Mouse (Mus musculus) layer of hippocampus, postnatal 10 days (tissue): Measurements from ENCODE around the gene Anks6. TPM values are rescaled to one million over a fixed set of nuclear protein-coding genes. Genes with fewer than 3 reads are reported as not detected.

Experiments used
- DNase-seq, 2 experiments: peaks; one replicate each; pipeline ENCODE4 v3.0.0; 2021; ENCODE audit warnings: low spot score in 2 of 2
- total RNA-seq, 2 experiments: library from RNA; stranded (reverse); gene quantifications; 2 replicates each; pipeline ENCODE4 v1.2.3; 2021

Anks6 gene
- total RNA-seq, 2 experiments from 2014 or later, result 21.6 to 25.5 TPM

- no peak for DNase-seq
Measured at GRCm38 (mm10) chr4:47047765-47048164, 9.5 kb downstream of the Anks6 start.

DNA sequence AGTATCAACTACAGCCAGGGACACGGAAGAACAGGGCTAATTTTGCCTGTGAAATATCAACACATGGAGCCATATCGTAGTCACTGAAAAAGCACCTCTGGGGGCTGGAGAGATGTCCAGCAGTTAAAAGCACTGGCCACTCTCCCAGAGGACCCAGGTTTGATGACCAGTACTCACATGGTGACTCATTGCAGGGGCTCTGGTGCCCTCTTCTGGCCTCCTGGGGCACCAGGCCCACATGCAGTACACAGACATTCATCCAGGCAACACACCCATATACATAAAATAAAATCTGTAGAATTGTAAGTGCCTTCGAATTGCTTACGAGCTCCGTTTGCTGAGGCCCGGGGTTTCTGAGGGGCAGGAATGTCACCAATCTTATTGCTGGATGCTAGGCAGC lies 10.3 kb downstream of the Anks6 start:
- no peak for DNase-seq

GRCm38 (mm10) chr4:47043866-47044265 lies 13.4 kb downstream of the Anks6 start:
- DNase-seq, result no peak

GRCm38 (mm10) chr4:47039586-47039985 lies 17.6 kb downstream of the Anks6 start:
- no peak for DNase-seq

DNA sequence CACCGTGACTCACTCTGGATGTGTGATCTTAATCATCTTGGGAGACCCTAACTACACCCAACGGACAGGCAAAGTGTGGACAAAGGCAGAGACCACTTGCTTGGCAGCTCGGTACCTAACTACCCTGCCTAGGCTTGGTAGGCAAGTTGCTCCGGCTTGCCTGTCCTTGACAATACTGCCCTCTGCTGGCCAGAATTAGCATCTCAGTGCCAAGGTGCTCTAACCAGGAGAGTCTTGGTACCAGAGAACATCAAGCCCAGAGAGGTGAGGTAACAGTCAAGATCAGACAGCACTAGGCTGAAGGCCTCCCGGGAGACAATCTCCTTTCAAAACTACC lies 19.9 kb downstream of the Anks6 start:
- DNase-seq, result peak; percentile 88

DNA sequence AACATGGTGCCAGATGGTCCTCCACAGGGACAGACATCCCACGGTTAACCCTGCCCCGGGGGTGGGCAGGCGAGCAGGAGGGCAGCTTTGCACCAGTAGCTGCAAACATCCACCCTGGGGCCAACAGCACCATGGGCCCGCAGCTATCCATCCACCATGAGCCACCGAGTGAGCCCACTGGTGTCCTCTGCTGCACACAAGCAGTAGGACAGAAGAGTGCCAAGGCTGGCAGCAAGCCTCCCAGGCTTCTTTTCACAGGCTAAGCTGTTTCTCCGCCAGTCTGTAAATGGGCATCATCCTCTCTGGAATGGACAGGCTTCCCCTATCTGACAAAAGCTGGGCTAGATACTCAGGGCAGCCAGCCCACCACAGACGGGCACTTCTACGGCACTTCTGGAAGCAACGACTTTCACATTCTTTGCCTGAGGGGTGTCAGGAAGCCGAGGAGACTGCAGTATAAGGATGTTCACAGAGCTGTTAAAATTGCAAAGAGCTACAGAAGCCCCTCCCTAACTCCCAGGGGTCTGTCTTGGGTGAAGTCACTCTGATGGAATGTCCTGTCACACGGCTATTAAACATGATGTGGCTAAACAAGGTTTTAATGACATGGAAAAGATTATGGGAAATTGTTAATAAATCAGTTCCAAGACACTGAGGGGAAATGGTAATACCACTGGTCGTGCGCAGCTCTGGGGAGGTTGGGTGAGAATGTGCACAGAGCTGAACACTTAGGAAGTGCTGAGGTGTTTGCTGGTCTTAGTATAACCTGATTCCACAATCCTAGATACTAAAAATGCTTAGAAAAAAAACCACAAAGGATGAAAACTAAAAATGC lies 20.5 kb downstream of the Anks6 start:
- DNase-seq, result peak in 1 of 2 experiments; percentile 51

- no peak for DNase-seq
Measured at GRCm38 (mm10) chr4:47035536-47035935, 21.7 kb downstream of the Anks6 start.

GRCm38 (mm10) chr4:47032171-47032570 lies 25.1 kb downstream of the Anks6 start:
- no peak for DNase-seq

DNA sequence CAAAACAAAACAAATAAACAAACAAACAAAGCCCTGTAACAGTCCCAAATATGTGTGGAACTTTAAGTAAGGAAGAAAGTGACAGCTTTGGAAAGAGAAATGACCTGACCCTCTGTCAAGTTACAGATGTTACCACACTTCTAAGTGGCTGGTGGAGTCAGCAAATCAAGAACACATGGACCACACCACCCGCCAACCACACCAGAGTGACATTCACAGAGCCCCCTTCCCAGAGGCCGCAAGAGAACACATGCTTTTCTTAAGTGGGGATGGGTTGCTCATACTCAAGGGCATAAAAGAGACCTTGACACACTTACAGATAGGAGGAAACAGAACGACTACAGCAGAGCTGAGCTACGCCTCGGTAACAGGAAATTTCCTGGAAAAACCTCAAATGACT lies 28.4 kb downstream of the Anks6 start:
- no peak for DNase-seq

DNA sequence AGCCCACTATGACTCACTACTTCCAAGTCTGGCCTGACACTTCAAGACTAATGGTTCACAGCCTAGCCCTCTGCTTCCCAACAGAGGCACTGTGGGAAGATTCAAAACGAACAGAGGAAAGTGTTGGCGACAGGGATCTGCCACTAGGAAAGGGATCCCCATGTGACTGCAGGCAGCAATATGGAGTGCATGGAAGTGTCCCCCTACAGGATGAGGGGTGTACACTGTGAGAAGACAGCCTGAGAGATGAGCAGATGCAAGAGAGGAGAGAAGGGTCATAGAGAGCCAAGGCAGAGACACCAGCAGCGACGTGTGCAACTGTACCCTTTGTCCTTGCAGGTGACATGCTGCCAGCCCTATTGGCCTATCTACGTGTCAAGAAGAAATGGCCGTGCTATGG lies 33.3 kb downstream of the Anks6 start:
- DNase-seq, result no peak

DNA sequence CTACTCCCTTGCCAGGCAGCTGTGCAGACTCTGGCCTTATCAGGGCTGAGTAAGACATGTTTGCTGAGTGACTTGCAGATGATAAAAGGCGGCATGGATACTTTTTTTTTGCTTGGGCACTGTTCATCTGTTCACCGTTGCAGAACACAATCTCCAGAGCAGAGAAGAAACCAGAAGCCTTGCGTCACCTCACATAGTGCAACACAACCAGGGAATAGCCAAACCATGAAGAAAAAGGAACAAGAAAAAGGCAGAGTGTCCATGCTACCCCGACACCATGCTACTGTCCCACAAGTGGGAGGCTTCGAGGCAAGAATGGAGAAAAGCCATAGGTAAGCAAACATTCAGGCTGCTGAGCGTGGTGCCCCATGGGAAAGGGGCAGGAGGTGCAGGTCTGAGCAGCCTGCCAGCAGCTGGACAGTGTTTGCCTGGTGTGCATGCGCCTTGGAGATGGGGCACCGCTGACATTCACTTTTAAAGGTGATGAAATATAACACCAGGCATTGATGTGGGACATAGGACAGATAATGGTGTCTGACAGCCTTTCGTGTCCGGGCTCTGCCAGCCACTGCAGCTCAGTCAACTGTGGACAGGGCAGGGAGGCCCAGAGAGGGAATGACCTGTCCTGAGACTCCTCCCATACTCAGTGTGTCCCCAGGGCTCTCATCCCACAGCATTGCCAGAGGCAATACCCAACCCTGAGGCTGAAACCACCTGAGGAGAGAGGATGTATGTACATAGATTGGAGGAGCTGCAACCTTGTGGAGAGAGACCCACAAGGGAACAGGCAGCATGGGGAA lies 34.2 kb downstream of the Anks6 start:
- DNase-seq, result no peak

GRCm38 (mm10) chr4:47020563-47020962 lies 36.7 kb downstream of the Anks6 start:
- peak; percentile 73 to 76 for DNase-seq

DNA sequence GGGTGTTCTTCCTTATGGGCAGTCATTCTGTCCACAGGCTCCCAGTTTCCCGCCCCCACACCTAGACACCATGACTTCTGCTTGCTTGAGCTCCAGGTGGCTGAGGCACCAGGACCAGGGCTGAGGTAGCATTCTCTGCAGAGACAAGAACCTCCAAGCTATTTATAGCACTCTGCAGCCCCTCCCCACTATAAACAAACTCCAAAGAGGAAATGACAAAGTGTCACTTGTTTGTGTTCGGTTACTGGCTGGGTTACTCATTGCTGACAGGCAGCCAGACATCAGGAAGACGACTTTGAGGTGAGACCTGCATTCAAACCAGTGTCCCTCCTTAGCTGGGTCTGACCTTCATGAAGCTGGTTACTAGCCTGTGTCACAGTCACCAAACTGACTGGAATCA lies 42.1 kb downstream of the Anks6 start:
- no peak for DNase-seq

GRCm38 (mm10) chr4:47012476-47012875 lies 44.8 kb downstream of the Anks6 start:
- peak; percentile 43 to 51 for DNase-seq

DNA sequence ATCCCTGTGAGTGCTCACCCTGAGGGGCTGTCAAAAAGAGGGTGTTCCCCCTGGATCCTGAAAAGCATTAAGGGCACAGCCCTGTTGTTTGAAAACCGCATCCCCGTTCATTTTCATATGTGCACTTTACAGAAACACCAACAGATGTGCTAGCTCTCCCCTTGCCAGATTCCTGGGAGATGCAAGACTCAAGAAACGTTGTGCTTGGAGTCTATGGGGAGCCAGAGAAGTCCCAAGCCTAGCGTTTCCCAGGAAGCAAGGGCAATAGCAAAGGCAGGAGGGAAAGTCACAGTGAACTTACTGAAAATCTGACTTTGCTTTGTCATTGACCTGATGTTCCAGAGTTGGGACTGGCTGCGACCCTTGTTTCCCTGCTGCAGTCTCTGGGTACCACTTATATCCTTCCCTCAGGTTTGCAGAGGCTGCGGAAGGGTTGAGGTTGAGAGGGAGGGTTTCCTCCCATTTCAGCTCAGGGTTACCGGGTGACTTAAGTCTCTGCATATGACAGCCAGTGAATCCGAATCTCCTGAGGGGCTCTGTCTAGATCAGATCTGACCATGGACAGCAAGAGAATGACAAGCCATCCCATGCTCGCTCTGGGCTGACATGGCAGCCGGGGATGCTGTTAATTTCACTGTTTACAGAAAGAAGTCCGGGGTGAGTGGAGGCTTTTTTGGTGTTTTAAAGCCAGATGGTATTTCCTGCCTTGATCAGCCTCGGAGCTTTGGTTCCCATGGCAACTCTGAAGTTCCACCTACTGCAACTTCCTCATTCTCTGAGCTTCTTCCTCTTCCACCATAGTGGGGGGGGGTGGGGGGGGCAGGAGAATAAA lies 46.6 kb downstream of the Anks6 start:
- DNase-seq, result peak in 1 of 2 experiments; percentile 43

- no peak for DNase-seq
Measured at GRCm38 (mm10) chr4:47000626-47001395, 56.4 kb downstream of the Anks6 start.

GRCm38 (mm10) chr4:46997969-46998368 lies 59.3 kb downstream of the Anks6 start:
- no peak for DNase-seq

DNA sequence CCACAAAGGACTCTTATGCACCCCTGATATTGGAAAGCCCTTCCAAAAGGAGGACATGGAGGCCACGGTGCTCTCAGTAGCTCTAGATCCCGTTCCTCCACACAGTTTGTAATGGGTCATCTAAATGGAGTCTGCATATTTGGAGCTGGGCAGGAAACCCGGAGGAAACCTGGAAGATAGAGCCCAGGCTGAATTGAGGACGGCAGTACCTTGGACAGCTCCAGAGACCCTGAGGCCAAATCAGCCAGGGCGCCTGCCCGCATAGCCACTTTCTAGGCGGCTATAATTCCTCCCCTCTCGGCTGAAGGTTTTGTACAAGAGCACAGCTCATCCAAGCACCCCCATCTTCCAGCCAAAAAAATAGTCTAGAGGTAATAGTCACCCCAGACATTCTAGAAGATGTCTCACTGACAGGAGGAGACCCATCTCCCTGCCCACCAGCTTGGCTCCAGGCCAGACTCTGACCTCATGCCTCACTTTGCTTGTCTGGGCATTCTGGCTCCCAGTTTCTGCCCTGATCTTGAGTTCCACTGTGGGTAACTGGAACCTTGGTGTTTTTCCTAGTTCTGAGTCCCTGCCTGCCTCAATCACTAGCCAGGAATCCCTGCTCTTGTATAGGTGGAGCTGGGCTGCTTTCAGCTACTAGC lies 64.3 kb downstream of the Anks6 start:
- DNase-seq, result peak; percentile 50 to 55

DNA sequence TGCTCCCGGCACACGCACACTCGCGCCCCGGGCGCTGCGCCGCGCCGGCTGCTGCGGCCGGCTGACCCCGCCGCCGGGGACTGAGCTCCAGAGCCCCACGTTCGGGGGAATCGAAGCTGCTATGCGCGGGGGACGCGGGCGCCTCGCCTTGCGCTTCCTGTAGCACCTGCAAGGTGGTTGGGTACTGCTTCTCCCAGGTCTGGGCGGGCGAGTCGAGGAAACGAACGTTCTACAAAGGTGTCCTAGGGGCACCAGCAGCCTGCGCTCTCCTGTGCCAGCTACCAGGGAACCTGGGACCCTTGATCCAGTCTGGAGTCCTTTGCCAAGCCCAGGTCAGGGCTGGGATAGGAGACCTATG lies 65.3 kb downstream of the Anks6 start:
- no peak for DNase-seq
